Mouse (Mus musculus) liver, embryonic 13.5 days (tissue): Measurements from ENCODE around the gene Mbtps1. TPM values are rescaled to one million over a fixed set of nuclear protein-coding genes. Genes with fewer than 3 reads are reported as not detected.

ENCODE experiments used
- ATAC-seq: fragments of 200-750 bp; cut with Nextera tagmentation; 2 replicates; pipeline ENCODE4 v1.8.0; 2017; ENCODE audit warnings: low read depth, mild to moderate bottlenecking, moderate number of reproducible peaks, moderate library complexity
- DNase-seq: peaks from one replicate; pipeline ENCODE4 v3.0.0; 2022
- H3K27ac ChIP-seq: fragments of 300-500 bp; sonication (generic); 2 replicates; pipeline ENCODE4 v1.5.1; 2015; ENCODE audit warnings: moderate library complexity, mild to moderate bottlenecking, inconsistent platforms
- H3K27me3 ChIP-seq: fragments of 300-500 bp; sonication (generic); 2 replicates; pipeline ENCODE4 v1.6.1; 2015; ENCODE audit warnings: mild to moderate bottlenecking, inconsistent platforms
- H3K36me3 ChIP-seq: fragments of 300-500 bp; sonication (generic); 2 replicates; pipeline ENCODE4 v1.6.1; 2015; ENCODE audit warnings: mild to moderate bottlenecking, inconsistent platforms
- H3K4me1 ChIP-seq: fragments of 300-500 bp; sonication (generic); replicated peaks from 2 replicates; pipeline ENCODE4 v1.6.1; 2015; ENCODE audit warnings: inconsistent platforms
- H3K4me2 ChIP-seq: fragments of 300-500 bp; sonication (generic); 2 replicates; pipeline ENCODE4 v1.6.1; 2015; ENCODE audit warnings: inconsistent platforms, mild to moderate bottlenecking, moderate library complexity
- H3K4me3 ChIP-seq: fragments of 300-500 bp; sonication (generic); replicated peaks from 2 replicates; pipeline ENCODE4 v1.5.1; 2015; ENCODE audit warnings: mild to moderate bottlenecking, inconsistent platforms
- H3K9ac ChIP-seq: fragments of 300-500 bp; sonication (generic); 2 replicates; pipeline ENCODE4 v1.6.1; 2015; ENCODE audit warnings: mild to moderate bottlenecking, inconsistent platforms
- H3K9me3 ChIP-seq: fragments of 300-500 bp; sonication (generic); replicated peaks from 2 replicates; pipeline ENCODE4 v1.6.1; 2016; ENCODE audit warnings: inconsistent platforms
- WGBS: fragments of 180-500 bp; shearing (Covaris S2); methylation state at CpG from one replicate; pipeline ENCODE4 v1.1.7; 2015; ENCODE audit not compliant: insufficient replicate concordance; 5-methylcytosine and 5-hydroxymethylcytosine counted together
- polyA plus RNA-seq: library from polyadenylated mRNA; unstranded; fragments of >200 nt; fragmentation: Nextera tagmentation; extraction: Ambion mirVana; gene quantifications from 2 replicates; pipeline ENCODE4 v1.2.1, GENCODE M21; 2015

Mbtps1 gene
- 27.7 and 32.1 TPM in 2 replicates for polyA plus RNA-seq

GRCm38 (mm10) chr8:119558603-119559401 lies at the start of gene Mbtps1:
Gene Mbtps1, minus strand, starts transcription at chr8:119558735.
- H3K9ac ChIP-seq, result peak within 1 kb of the TSS; percentile 87
- DNase-seq (peak; percentile 94), ATAC-seq (peak; percentile 96)
- 4% methylated on average over 63 of the region's 63 CpGs for WGBS
- H3K4me3 ChIP-seq, result peak within 1 kb of the TSS; percentile 82
- no peaks in the 10 kb centered on the region for H3K27me3 ChIP-seq
- H3K27ac ChIP-seq, result peak within 1 kb of the TSS; percentile 84
- peaks cover 51% of the 10 kb centered on the region for H3K4me1 ChIP-seq
- peak within 1 kb of the TSS; percentile 92 for H3K4me2 ChIP-seq
- no peaks in the 10 kb centered on the region for H3K9me3 ChIP-seq
- H3K36me3 ChIP-seq, result peaks cover 29% of the 10 kb centered on the region

GRCm38 (mm10) chr8:119606224-119606623 lies 47.7 kb upstream of the Mbtps1 start:
- ATAC-seq, result no peak
- H3K9ac ChIP-seq, result no peak overlapping the region
- WGBS, result 55% methylated on average over 2 of the region's 2 CpGs
- H3K27ac ChIP-seq, result no peak overlapping the region
- H3K4me2 ChIP-seq, result no peak overlapping the region
- H3K9me3 ChIP-seq, result 0 out of 2 replicates have a peak, but pooled peaks cover 4% of the 10 kb centered on the region
- no peaks in the 10 kb centered on the region for H3K27me3 ChIP-seq
- H3K36me3 ChIP-seq, result peaks cover 18% of the 10 kb centered on the region
- no peak for DNase-seq
- H3K4me1 ChIP-seq, result peaks cover 17% of the 10 kb centered on the region
- no peak overlapping the region for H3K4me3 ChIP-seq

- Histone ChIP-seq H3K4me3 (peak within 1 kb of the TSS; percentile 78), H3K9me3 (0 out of 2 replicates have a peak, but pooled peaks cover 4% of the 10 kb centered on the region), H3K27me3 (no peaks in the 10 kb centered on the region), H3K9ac (peak within 1 kb of the TSS; percentile 85), H3K4me2 (peak within 1 kb of the TSS; percentile 85), H3K27ac (peak within 1 kb of the TSS; percentile 72), H3K36me3 (peaks cover 30% of the 10 kb centered on the region), H3K4me1 (peaks cover 17% of the 10 kb centered on the region)
- ATAC-seq, result peak; percentile 82
- DNase-seq, result peak; percentile 87
- under 1% methylated on average over 23 of the region's 23 CpGs for WGBS
Measured at GRCm38 (mm10) chr8:119604996-119605395, 46.5 kb upstream of the Mbtps1 start, which contains the start of gene Taf1c. Gene Taf1c, minus strand, starts transcription at chr8:119605222.

- DNase-seq (peak; percentile 38), ATAC-seq (peak; percentile 80)
- H3K4me2 ChIP-seq, result peak overlapping the region; percentile 85
- H3K36me3 ChIP-seq, result peaks cover 36% of the 10 kb centered on the region
- H3K27ac ChIP-seq, result peak overlapping the region; percentile 72
- 5% methylated on average over 12 of the region's 12 CpGs for WGBS
- peak overlapping the region; percentile 78 for H3K4me3 ChIP-seq
- H3K9ac ChIP-seq, result peak overlapping the region; percentile 85
- H3K9me3 ChIP-seq, result 0 out of 2 replicates have a peak, but pooled peaks cover 4% of the 10 kb centered on the region
- H3K27me3 ChIP-seq, result no peaks in the 10 kb centered on the region
- H3K4me1 ChIP-seq, result peaks cover 17% of the 10 kb centered on the region
Measured at GRCm38 (mm10) chr8:119604398-119604803, 45.9 kb upstream of the Mbtps1 start.

GRCm38 (mm10) chr8:119603771-119604170 lies 45.2 kb upstream of the Mbtps1 start:
- Histone ChIP-seq H3K4me1 (peaks cover 17% of the 10 kb centered on the region), H3K4me2 (peak overlapping the region; percentile 85), H3K27me3 (no peaks in the 10 kb centered on the region), H3K9ac (peak overlapping the region; percentile 85), H3K4me3 (peak overlapping the region; percentile 78), H3K9me3 (no peaks in the 10 kb centered on the region), H3K36me3 (peaks cover 43% of the 10 kb centered on the region), H3K27ac (peak overlapping the region; percentile 72; the same call in 1 of the 2 replicates)
- DNase-seq, result no peak
- 81% methylated on average over 4 of the region's 4 CpGs for WGBS
- ATAC-seq, result no peak

- Histone ChIP-seq H3K36me3 (no peaks in the 10 kb centered on the region), H3K4me1 (peaks cover 21% of the 10 kb centered on the region), H3K9ac (no peak overlapping the region), H3K27me3 (no peaks in the 10 kb centered on the region), H3K27ac (no peak overlapping the region), H3K4me3 (no peak overlapping the region), H3K4me2 (no peak overlapping the region), H3K9me3 (no peaks in the 10 kb centered on the region)
- whole genome bisulfite sequencing, result 86% methylated on average over 7 of the region's 7 CpGs
- ATAC-seq (no peak), DNase-seq (no peak)
Measured at GRCm38 (mm10) chr8:119591456-119591855, 32.9 kb upstream of the Mbtps1 start.

GRCm38 (mm10) chr8:119590348-119590747 lies 31.8 kb upstream of the Mbtps1 start:
- Histone ChIP-seq H3K27ac (no peak overlapping the region), H3K4me1 (peaks cover 28% of the 10 kb centered on the region), H3K4me3 (no peak overlapping the region), H3K9ac (no peak overlapping the region), H3K4me2 (no peak overlapping the region), H3K36me3 (no peaks in the 10 kb centered on the region), H3K9me3 (no peaks in the 10 kb centered on the region), H3K27me3 (no peaks in the 10 kb centered on the region)
- 64% methylated on average over 14 of the region's 14 CpGs for WGBS
- ATAC-seq, result no peak
- DNase-seq, result no peak

GRCm38 (mm10) chr8:119588844-119589243 lies 30.3 kb upstream of the Mbtps1 start:
- no peak overlapping the region for H3K4me2 ChIP-seq
- H3K4me3 ChIP-seq, result no peak overlapping the region
- H3K27ac ChIP-seq, result no peak overlapping the region
- H3K4me1 ChIP-seq, result peaks cover 38% of the 10 kb centered on the region
- no peaks in the 10 kb centered on the region for H3K9me3 ChIP-seq
- no peaks in the 10 kb centered on the region for H3K27me3 ChIP-seq
- 46% methylated on average over 10 of the region's 10 CpGs for WGBS
- ATAC-seq (no peak), DNase-seq (no peak)
- no peak overlapping the region for H3K9ac ChIP-seq
- H3K36me3 ChIP-seq, result no peaks in the 10 kb centered on the region

- no peaks in the 10 kb centered on the region for H3K9me3 ChIP-seq
- no peak overlapping the region for H3K9ac ChIP-seq
- 63% methylated on average over 4 of the region's 4 CpGs for WGBS
- no peaks in the 10 kb centered on the region for H3K36me3 ChIP-seq
- ATAC-seq, result no peak
- H3K4me2 ChIP-seq, result no peak overlapping the region
- H3K4me1 ChIP-seq, result peaks cover 38% of the 10 kb centered on the region
- H3K27me3 ChIP-seq, result no peaks in the 10 kb centered on the region
- H3K4me3 ChIP-seq, result no peak overlapping the region
- H3K27ac ChIP-seq, result no peak overlapping the region
- DNase-seq, result no peak
Measured at GRCm38 (mm10) chr8:119588321-119588720, 29.8 kb upstream of the Mbtps1 start.

GRCm38 (mm10) chr8:119585901-119586300 lies 27.4 kb upstream of the Mbtps1 start:
- no peaks in the 10 kb centered on the region for H3K36me3 ChIP-seq
- WGBS, result 13% methylated on average over 24 of the region's 24 CpGs
- H3K4me3 ChIP-seq, result peak overlapping the region; percentile 52
- ATAC-seq (peak; percentile 45; the same call in 1 of the 2 replicates), DNase-seq (no peak)
- H3K9me3 ChIP-seq, result no peaks in the 10 kb centered on the region
- no peaks in the 10 kb centered on the region for H3K27me3 ChIP-seq
- H3K4me1 ChIP-seq, result peaks cover 55% of the 10 kb centered on the region
- peak overlapping the region; percentile 72 for H3K4me2 ChIP-seq
- H3K9ac ChIP-seq, result peak overlapping the region; percentile 68
- H3K27ac ChIP-seq, result no peak overlapping the region

GRCm38 (mm10) chr8:119580441-119581161 lies 22.1 kb upstream of the Mbtps1 start:
- H3K9me3 ChIP-seq, result no peaks in the 10 kb centered on the region
- peak overlapping the region; percentile 47 for H3K4me2 ChIP-seq
- peaks cover 64% of the 10 kb centered on the region for H3K4me1 ChIP-seq
- DNase-seq, result no peak
- peak overlapping the region; percentile 22; the same call in 1 of the 2 replicates for H3K9ac ChIP-seq
- WGBS, result 34% methylated on average over 5 of the region's 5 CpGs
- peak overlapping the region; percentile 74 for H3K27ac ChIP-seq
- H3K27me3 ChIP-seq, result peaks cover 15% of the 10 kb centered on the region
- ATAC-seq, result peak; percentile 82
- H3K36me3 ChIP-seq, result no peaks in the 10 kb centered on the region
- no peak overlapping the region; the same call in 1 of the 2 replicates for H3K4me3 ChIP-seq
